8 mouse cellular contexts compared by ENCODE assay signal in genomic region chrX:153037087-153037971, GRCm38 (mm10). TPM values are rescaled to one million over a fixed set of nuclear protein-coding genes. Genes with fewer than 3 reads are reported as not detected.
DNase-seq lines count a peak whose midpoint lies in the region; ATAC-seq and TF ChIP-seq lines count a peak whose summit lies in the region.

TSS of gene Mageh1 (minus strand) at chrX:153037575.

- H3K4me2 ChIP-seq in hindbrain, postnatal 0 days (ENCODE audit: low read depth, low read length): peak within 1 kb of the TSS; percentile 64

- peak; percentile 52 for TF ChIP-seq CTCF in hindbrain, postnatal 0 days (IDR thresholded peaks at IDR 0.05; ENCODE audit: low read depth)

- no peaks in the 10 kb centered on the region for H3K36me3 ChIP-seq in hindbrain, postnatal 0 days (ENCODE audit: insufficient read depth, low read length)

- DNase-seq in gastrocnemius, postnatal 10 days: peak; percentile 69
- DNase-seq in hindbrain, postnatal 0 days (ENCODE audit: low spot score): peak; percentile 93
- peak; percentile 66 for DNase-seq in left cerebral cortex, adult 11 months (ENCODE audit: low spot score)
- DNase-seq in lung, postnatal 25 days (ENCODE audit: low spot score): peak; percentile 78
- DNase-seq in retina, postnatal 7 days (ENCODE audit: low read depth, low spot score): peak; percentile 76
- DNase-seq in urinary bladder, postnatal 36 days (ENCODE audit: low spot score in 2 of 2): peak; percentile 53 to 80

- peak within 1 kb of the TSS; percentile 91 for H3K27ac ChIP-seq in hindbrain, postnatal 0 days

- ATAC-seq in activated CD4-positive, CD25-positive, alpha-beta regulatory T cell, adult 4 months: peak; percentile 85
- ATAC-seq in common myeloid progenitor, adult 5-6 weeks (replicated peaks; ENCODE audit: low read depth, poor library complexity, severe bottlenecking): peak; percentile 91
- ATAC-seq in hindbrain, postnatal 0 days: peak; percentile 93

- H3K27me3 ChIP-seq in hindbrain, postnatal 0 days (ENCODE audit: insufficient read depth, low read length): no peaks in the 10 kb centered on the region

- peak within 1 kb of the TSS; percentile 51 for H3K4me3 ChIP-seq in hindbrain, postnatal 0 days (ENCODE audit: low read length)

- WGBS in hindbrain, postnatal 0 days: 27% methylated on average over 49 of the region's 49 CpGs

- peak within 1 kb of the TSS; percentile 59 for H3K9ac ChIP-seq in hindbrain, postnatal 0 days (replicated peaks; ENCODE audit: low read length)

- H3K9me3 ChIP-seq in hindbrain, postnatal 0 days (ENCODE audit: low read length): no peaks in the 10 kb centered on the region

- H3K4me1 ChIP-seq in hindbrain, postnatal 0 days (ENCODE audit: insufficient read depth, low read length): no peaks in the 10 kb centered on the region

RNA-seq across cellular contexts. Expression of gene Mageh1, which starts in this region (rescaled TPM):
- polyA plus RNA-seq in activated CD4-positive, CD25-positive, alpha-beta regulatory T cell, adult 4 months (2017; shearing (Covaris generic)): 1 to 10 TPM in 1 of 2 experiments, under 1 TPM in 1; 0.46 to 1.0 TPM
- total RNA-seq in common myeloid progenitor, adult 5-6 weeks (2017): 1.9 and 2.1 TPM in 2 replicates
- 10 to 100 TPM; 12.4 to 14.3 TPM for total RNA-seq in gastrocnemius, postnatal 10 days (2021)
- total RNA-seq in hindbrain, postnatal 0 days (2014; rRNA removed): 79.8 and 80.1 TPM in 2 replicates
- 115 and 120 TPM in 2 replicates for polyA plus RNA-seq in hindbrain, postnatal 0 days (2015; fragmentation: Nextera tagmentation; extraction: Ambion mirVana)

Comparison
In these comparisons a context has a peak if more than half of its experiments do, and no peak if none do; other contexts are left out.
1. Peak in every context shown above with its lines: DNase-seq, ATAC-seq, H3K4me3 ChIP-seq and H3K27ac ChIP-seq.
2. RNA of gene Mageh1 (polyA plus RNA-seq): 115 to 120 TPM in hindbrain, postnatal 0 days; 0.46 to 1.0 TPM in activated CD4-positive, CD25-positive, alpha-beta regulatory T cell, adult 4 months; every median in the first group is over 10 times any median in the second.